Mouse (Mus musculus): Measurements from ENCODE around the gene Acad11. TPM values are rescaled to one million over a fixed set of nuclear protein-coding genes. Genes with fewer than 3 reads are reported as not detected.

The Acad11 gene
- polyA plus RNA-seq, 1 experiment from 2014 or later = 7.4 TPM

DNA sequence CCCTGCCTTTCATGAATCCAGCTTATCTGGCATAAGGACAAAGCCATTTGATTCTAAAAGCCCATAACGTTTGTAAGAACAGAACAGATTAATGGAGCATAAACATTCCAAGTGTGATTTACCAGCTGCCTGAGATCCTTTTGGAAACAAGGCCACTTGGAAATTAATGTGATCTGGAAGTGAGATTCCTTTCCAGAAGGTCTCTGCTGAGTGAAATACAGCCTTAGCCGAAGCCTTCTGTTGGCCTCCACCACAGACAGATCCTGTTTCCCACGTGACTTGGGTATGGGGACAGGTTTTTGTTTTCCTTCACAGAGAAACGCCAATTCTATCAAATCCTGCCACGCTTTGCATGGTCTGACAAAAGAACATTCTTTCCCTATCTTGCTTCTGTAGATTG, 60.4 kb downstream of the Acad11 start:
- no peak overlapping the region for H3K4me2 ChIP-seq
- H3K9ac ChIP-seq = no peak overlapping the region
- ATAC-seq (ENCODE audit: low read depth) = peak; percentile 16; the same call in 1 of the 2 replicates
- H3K9me3 ChIP-seq = no peaks in the 10 kb centered on the region
- H3K36me3 ChIP-seq = no peaks in the 10 kb centered on the region
- H3K4me1 ChIP-seq (replicated peaks) = peaks cover 36% of the 10 kb centered on the region
- peak overlapping the region; percentile 76 for H3K27ac ChIP-seq (replicated peaks)
- 20% methylated on average over 5 of the region's 5 CpGs for WGBS
- no peaks in the 10 kb centered on the region for H3K27me3 ChIP-seq
- no peak overlapping the region for H3K4me3 ChIP-seq

- WGBS = 65% methylated on average over 3 of the region's 3 CpGs
- H3K4me2 ChIP-seq = no peak within 1 kb of the TSS
- H3K27ac ChIP-seq (replicated peaks) = no peak within 1 kb of the TSS
- no peaks in the 10 kb centered on the region for H3K36me3 ChIP-seq
- H3K27me3 ChIP-seq = no peaks in the 10 kb centered on the region
- H3K9me3 ChIP-seq = no peaks in the 10 kb centered on the region
- no peak within 1 kb of the TSS for H3K4me3 ChIP-seq
- peaks cover 31% of the 10 kb centered on the region for H3K4me1 ChIP-seq (replicated peaks)
- H3K9ac ChIP-seq = no peak within 1 kb of the TSS
- no peak for ATAC-seq (ENCODE audit: low read depth)
Observed at GRCm38 (mm10) chr9:104126833-104127232, 63.7 kb downstream of the Acad11 start, which contains the start of gene Ackr4. Gene Ackr4 (minus strand): TSS chr9:104126933.

DNA sequence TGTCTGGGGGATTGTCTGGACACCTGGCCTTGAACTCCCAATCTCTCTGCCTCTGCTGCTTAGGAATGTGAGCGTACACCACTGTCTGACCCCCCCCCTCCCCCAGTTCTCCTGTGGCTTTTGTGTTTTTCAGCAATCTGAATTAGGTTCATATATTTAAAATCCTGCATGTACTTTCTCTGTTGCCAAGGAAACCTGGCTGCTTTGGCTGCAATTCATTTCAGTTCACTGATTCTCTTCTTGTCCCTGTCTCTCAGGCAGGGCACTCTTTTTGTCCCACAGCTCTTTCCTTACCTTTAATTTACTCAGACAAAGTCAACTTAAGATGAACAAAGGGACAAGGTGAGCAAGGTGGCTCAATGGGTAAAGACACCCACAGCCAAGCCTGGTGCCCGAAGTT, 64.9 kb downstream of the Acad11 start:
- H3K4me1 ChIP-seq (replicated peaks) = peaks cover 27% of the 10 kb centered on the region
- ATAC-seq (ENCODE audit: low read depth) = no peak
- no peak overlapping the region for H3K9ac ChIP-seq
- 0 out of 2 replicates have a peak overlapping the region, but pooled peaks have one; percentile 38 for H3K27ac ChIP-seq (replicated peaks)
- H3K27me3 ChIP-seq = no peaks in the 10 kb centered on the region
- no peaks in the 10 kb centered on the region for H3K9me3 ChIP-seq
- H3K4me2 ChIP-seq = no peak overlapping the region
- 24% methylated on average over 2 of the region's 2 CpGs for WGBS
- no peak overlapping the region for H3K4me3 ChIP-seq
- no peaks in the 10 kb centered on the region for H3K36me3 ChIP-seq

DNA sequence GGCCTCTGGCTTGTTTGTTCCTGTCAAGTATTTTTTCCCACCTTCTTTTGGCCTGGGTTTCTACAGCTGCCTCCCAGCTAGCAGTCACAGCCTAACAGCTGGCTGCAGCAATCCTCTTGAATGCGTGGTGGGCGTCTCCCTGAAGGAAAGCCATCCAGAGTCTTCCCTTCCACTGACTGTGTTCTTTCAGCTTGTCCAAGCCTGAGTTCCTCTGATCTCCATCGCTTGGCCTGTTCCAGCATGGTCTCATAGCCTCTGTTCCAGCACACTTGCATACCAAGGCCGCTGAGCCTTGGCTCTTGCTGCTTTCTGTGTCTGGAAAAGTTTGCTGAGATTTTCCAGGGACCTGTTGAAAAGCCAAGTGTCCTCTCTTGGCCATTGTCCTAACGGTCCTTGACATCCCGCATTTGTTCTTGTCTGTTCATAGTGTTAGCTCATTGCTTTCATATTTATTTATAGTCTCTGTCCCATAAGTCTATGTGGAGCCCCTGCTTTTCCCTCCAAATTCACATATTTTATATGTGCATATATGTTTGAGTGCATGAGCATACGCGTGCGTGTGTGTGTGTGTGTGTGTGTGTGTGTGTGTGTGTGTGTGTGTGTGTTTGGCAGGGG, 67.1 kb downstream of the Acad11 start:
- Histone ChIP-seq H3K27ac (replicated peaks) (no peak overlapping the region), H3K4me3 (no peak overlapping the region), H3K9me3 (no peaks in the 10 kb centered on the region), H3K4me1 (replicated peaks) (peaks cover 10% of the 10 kb centered on the region), H3K9ac (no peak overlapping the region), H3K27me3 (no peaks in the 10 kb centered on the region), H3K36me3 (no peaks in the 10 kb centered on the region), H3K4me2 (no peak overlapping the region)
- ATAC-seq (ENCODE audit: low read depth) = no peak
- WGBS = 89% methylated on average over 9 of the region's 9 CpGs

- Histone ChIP-seq H3K27ac (replicated peaks) (no peak overlapping the region), H3K4me1 (replicated peaks) (no peaks in the 10 kb centered on the region), H3K9ac (no peak overlapping the region), H3K27me3 (no peaks in the 10 kb centered on the region), H3K4me2 (no peak overlapping the region), H3K36me3 (no peaks in the 10 kb centered on the region), H3K4me3 (no peak overlapping the region), H3K9me3 (no peaks in the 10 kb centered on the region)
- WGBS = 93% methylated on average over 6 of the region's 6 CpGs
- ATAC-seq (ENCODE audit: low read depth) = no peak
Observed at GRCm38 (mm10) chr9:104140351-104140750, 77.2 kb downstream of the Acad11 start.

DNA sequence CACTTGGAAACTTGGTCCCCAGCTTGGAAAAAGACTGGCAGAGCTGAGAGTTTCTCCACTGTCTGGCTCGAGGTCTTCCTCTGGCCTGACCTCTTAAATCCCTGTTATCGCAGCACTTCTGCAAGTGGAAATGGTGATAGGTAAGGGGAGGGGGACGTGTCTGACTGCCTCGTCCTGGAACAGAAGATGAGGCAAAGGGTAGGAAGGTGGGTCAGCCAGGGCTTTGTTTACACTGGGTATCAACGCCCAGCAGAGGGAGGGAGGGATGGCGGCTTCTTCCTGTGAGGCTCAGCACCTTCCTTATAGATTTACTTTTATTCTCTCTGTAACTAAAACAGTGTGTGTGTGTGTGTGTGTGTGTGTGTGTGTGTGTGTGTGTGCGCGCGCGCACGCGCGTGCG, 79.6 kb downstream of the Acad11 start:
- no peak overlapping the region for H3K27ac ChIP-seq (replicated peaks)
- H3K27me3 ChIP-seq = no peaks in the 10 kb centered on the region
- no peaks in the 10 kb centered on the region for H3K4me1 ChIP-seq (replicated peaks)
- 90% methylated on average over 14 of the region's 14 CpGs for WGBS
- no peak for ATAC-seq (ENCODE audit: low read depth)
- no peak overlapping the region for H3K4me3 ChIP-seq
- no peaks in the 10 kb centered on the region for H3K36me3 ChIP-seq
- H3K9me3 ChIP-seq = no peaks in the 10 kb centered on the region
- no peak overlapping the region for H3K4me2 ChIP-seq
- no peak overlapping the region for H3K9ac ChIP-seq

DNA sequence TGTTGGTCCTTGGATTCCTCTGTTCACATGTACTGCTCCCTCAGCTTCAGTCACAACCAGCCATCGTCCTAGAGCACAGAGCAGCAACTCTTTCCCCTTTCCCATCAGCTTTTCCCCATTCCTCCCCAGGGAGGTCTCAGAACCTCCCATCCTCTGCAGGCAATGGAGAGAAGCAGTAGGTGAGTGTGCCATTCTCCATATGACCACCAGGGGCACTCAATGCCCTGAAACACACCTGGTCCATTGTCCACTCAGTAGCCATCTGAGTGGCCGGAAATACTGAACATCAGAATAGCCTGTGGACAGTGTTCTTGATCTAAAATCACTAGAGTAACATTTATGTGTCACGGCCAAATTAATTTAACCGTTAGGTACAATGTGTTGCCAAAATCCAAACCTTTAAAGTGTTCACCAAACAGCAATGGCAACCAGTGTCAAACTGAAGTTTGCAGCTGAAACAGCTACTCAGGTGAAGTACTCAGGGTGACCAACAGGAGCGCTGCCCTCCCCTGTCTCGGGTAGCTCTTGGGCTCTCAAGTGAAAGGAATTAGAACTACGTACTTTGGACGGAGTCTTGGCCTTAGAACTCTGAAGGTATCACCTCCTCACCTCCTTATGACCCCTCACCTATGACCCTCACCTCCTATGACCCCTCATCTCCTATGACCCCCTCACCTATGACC, 81.3 kb downstream of the Acad11 start:
- H3K27me3 ChIP-seq = no peaks in the 10 kb centered on the region
- H3K9ac ChIP-seq = no peak overlapping the region
- H3K4me3 ChIP-seq = no peak overlapping the region
- H3K4me1 ChIP-seq (replicated peaks) = no peaks in the 10 kb centered on the region
- no peaks in the 10 kb centered on the region for H3K9me3 ChIP-seq
- 81% methylated on average over 8 of the region's 8 CpGs for WGBS
- no peak overlapping the region for H3K4me2 ChIP-seq
- H3K36me3 ChIP-seq = no peaks in the 10 kb centered on the region
- no peak overlapping the region for H3K27ac ChIP-seq (replicated peaks)
- ATAC-seq (ENCODE audit: low read depth) = no peak

DNA sequence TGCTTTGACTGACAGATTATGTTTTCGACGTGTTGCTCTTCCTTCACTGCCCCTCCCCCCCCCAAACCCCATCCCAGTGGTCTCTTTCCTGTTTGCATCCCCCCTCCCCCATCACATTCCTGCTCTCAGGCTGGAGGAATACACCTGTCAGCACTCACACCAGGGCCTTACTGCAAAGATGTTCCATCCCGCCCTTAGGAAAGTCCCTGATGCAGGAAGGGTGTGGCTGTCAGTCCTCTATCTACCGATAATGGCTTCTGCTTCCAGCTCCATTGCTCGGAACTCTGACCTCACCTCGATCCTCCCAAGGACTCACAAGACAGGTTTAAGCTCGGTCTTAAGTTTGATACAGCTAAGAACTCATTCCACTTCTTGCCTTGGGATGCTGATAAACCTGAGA, 83.5 kb downstream of the Acad11 start:
- H3K27ac ChIP-seq (replicated peaks) = no peak overlapping the region
- WGBS = 85% methylated on average over 7 of the region's 7 CpGs
- no peak overlapping the region for H3K4me2 ChIP-seq
- ATAC-seq (ENCODE audit: low read depth) = no peak
- no peak overlapping the region for H3K9ac ChIP-seq
- no peaks in the 10 kb centered on the region for H3K9me3 ChIP-seq
- H3K4me3 ChIP-seq = no peak overlapping the region
- no peaks in the 10 kb centered on the region for H3K27me3 ChIP-seq
- H3K36me3 ChIP-seq = peaks cover 19% of the 10 kb centered on the region
- H3K4me1 ChIP-seq (replicated peaks) = no peaks in the 10 kb centered on the region

GRCm38 (mm10) chr9:104148969-104149368, 85.8 kb downstream of the Acad11 start:
- no peaks in the 10 kb centered on the region for H3K9me3 ChIP-seq
- ATAC-seq (ENCODE audit: low read depth) = no peak
- H3K36me3 ChIP-seq = peaks cover 40% of the 10 kb centered on the region
- no peaks in the 10 kb centered on the region for H3K4me1 ChIP-seq (replicated peaks)
- H3K4me2 ChIP-seq = no peak overlapping the region
- no peak overlapping the region for H3K9ac ChIP-seq
- H3K27ac ChIP-seq (replicated peaks) = no peak overlapping the region
- H3K27me3 ChIP-seq = no peaks in the 10 kb centered on the region
- 95% methylated on average over 7 of the region's 7 CpGs for WGBS
- no peak overlapping the region for H3K4me3 ChIP-seq

GRCm38 (mm10) chr9:104152121-104152520, 88.9 kb downstream of the Acad11 start:
- Histone ChIP-seq H3K4me3 (no peak overlapping the region), H3K9ac (no peak overlapping the region), H3K4me1 (replicated peaks) (no peaks in the 10 kb centered on the region), H3K9me3 (no peaks in the 10 kb centered on the region), H3K27me3 (no peaks in the 10 kb centered on the region), H3K4me2 (no peak overlapping the region), H3K27ac (replicated peaks) (no peak overlapping the region), H3K36me3 (peaks cover 72% of the 10 kb centered on the region)
- 95% methylated on average over 7 of the region's 7 CpGs for WGBS
- no peak for ATAC-seq (ENCODE audit: low read depth)

GRCm38 (mm10) chr9:104155100-104155715, 92.0 kb downstream of the Acad11 start:
- Histone ChIP-seq H3K4me3 (no peak overlapping the region), H3K9ac (no peak overlapping the region), H3K27me3 (no peaks in the 10 kb centered on the region), H3K4me2 (no peak overlapping the region), H3K36me3 (peaks cover 96% of the 10 kb centered on the region), H3K4me1 (replicated peaks) (no peaks in the 10 kb centered on the region), H3K27ac (replicated peaks) (no peak overlapping the region), H3K9me3 (no peaks in the 10 kb centered on the region)
- WGBS = 95% methylated on average over 14 of the region's 14 CpGs
- ATAC-seq (ENCODE audit: low read depth) = no peak

DNA sequence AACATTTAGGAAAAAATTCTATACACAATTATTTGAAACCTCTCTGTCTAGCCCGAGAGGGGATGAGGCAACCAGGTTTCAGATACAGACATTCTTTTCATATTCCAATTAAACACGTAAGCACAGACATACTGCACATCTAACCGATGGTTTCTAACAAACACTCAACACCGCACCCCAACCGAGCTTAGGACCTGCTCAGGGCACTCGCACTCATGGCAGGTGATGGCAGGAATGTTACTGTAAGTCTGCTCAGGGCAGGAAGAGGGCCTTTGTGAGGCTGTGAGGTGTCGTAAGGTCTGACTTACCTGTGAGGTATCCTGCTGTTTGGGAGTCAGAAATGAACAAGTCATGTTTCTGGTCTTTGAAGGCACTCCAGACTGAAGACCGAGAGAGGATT, 93.3 kb downstream of the Acad11 start:
- Histone ChIP-seq H3K4me1 (replicated peaks) (no peaks in the 10 kb centered on the region), H3K9ac (no peak overlapping the region), H3K4me3 (no peak overlapping the region), H3K36me3 (peaks cover 97% of the 10 kb centered on the region), H3K4me2 (no peak overlapping the region), H3K9me3 (no peaks in the 10 kb centered on the region), H3K27me3 (no peaks in the 10 kb centered on the region), H3K27ac (replicated peaks) (no peak overlapping the region)
- WGBS = 96% methylated on average over 8 of the region's 8 CpGs
- no peak for ATAC-seq (ENCODE audit: low read depth)

Measured in neural tube, embryonic 13.5 days (tissue).